In the genomic region with DNA sequence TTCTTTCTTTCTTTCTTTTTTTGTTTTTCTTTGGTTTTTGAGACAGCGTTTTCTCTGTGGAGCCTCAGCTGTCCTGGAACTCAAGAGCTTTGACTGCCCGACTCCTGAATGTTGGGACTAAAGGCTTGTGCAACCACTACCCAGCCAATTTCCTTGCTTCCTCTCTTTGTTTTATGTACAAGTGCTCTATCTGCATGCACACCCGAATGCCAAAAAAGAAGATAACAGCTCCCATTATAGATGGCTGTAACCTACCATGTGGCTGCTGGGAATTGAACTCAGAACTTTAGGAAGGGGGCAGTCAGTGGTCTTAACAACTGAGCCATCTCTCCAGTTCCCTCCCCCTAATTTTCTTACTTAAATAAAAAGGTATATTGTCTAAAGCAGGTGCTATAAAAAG, we compare ENCODE assay signal across 28 mouse cellular contexts.
"Had no signal": no experiment of that assay in that cellular context is flagged by ENCODE, and none has a peak within 500 bp of the region (broad histone marks: within the 10 kb centered on the region; RNA-seq: fewer than 3 reads in every experiment).

No protein-coding gene starts in this region.

- H3K4me3 ChIP-seq: embryonic facial prominence, embryonic 10.5 days; embryonic facial prominence, embryonic 12.5 days; embryonic facial prominence, embryonic 13.5 days; embryonic facial prominence, embryonic 15.5 days; erythroblast, embryonic 14.5 days; forebrain, embryonic 10.5 days; forebrain, embryonic 12.5 days; forebrain, embryonic 13.5 days; forebrain, embryonic 15.5 days; gastrocnemius, adult 2 months; heart, adult 2 months; heart, embryonic 10.5 days had no signal

- DNase-seq: cerebellum, adult 9-10 months; cerebellum, adult 9-11 months; cerebellum, postnatal 10 days; cerebellum, postnatal 14 days; cerebellum, postnatal 25 days; cerebellum, postnatal 36 days; embryo, embryonic 11 days; forebrain, postnatal 0 days; gastrocnemius, adult 2 months; gastrocnemius, postnatal 10 days; gastrocnemius, postnatal 14 days; gastrocnemius, postnatal 25 days; gastrocnemius, postnatal 36 days; heart, adult 11 months; heart, adult 18-20 months; heart, adult 2 months had no signal

- H3K9ac ChIP-seq: embryonic facial prominence, embryonic 12.5 days; embryonic facial prominence, embryonic 13.5 days; embryonic facial prominence, embryonic 15.5 days; forebrain, embryonic 12.5 days; forebrain, embryonic 13.5 days; forebrain, embryonic 15.5 days; forebrain, postnatal 0 days had no signal

- H3K27me3 ChIP-seq: embryonic facial prominence, embryonic 12.5 days; embryonic facial prominence, embryonic 13.5 days; embryonic facial prominence, embryonic 15.5 days; forebrain, embryonic 12.5 days; forebrain, embryonic 13.5 days; forebrain, embryonic 15.5 days had no signal

- H3K27ac ChIP-seq: embryonic facial prominence, embryonic 10.5 days; embryonic facial prominence, embryonic 12.5 days; embryonic facial prominence, embryonic 13.5 days; embryonic facial prominence, embryonic 15.5 days; forebrain, embryonic 10.5 days; forebrain, embryonic 12.5 days; forebrain, embryonic 13.5 days; forebrain, embryonic 15.5 days; gastrocnemius, adult 2 months; heart, adult 2 months; heart, embryonic 10.5 days had no signal

- H3K36me3 ChIP-seq: embryonic facial prominence, embryonic 12.5 days; forebrain, embryonic 12.5 days had no signal

- H3K4me1 ChIP-seq: embryonic facial prominence, embryonic 10.5 days; embryonic facial prominence, embryonic 12.5 days; embryonic facial prominence, embryonic 15.5 days; forebrain, embryonic 10.5 days; forebrain, embryonic 12.5 days; heart, embryonic 10.5 days had no signal

- H3K9me3 ChIP-seq: embryonic facial prominence, embryonic 10.5 days; embryonic facial prominence, embryonic 12.5 days; embryonic facial prominence, embryonic 13.5 days; embryonic facial prominence, embryonic 15.5 days; forebrain, embryonic 10.5 days; forebrain, embryonic 12.5 days; forebrain, embryonic 13.5 days; forebrain, embryonic 15.5 days; heart, embryonic 10.5 days had no signal

- ATAC-seq: forebrain, embryonic 13.5 days; forebrain, embryonic 14.5 days; forebrain, embryonic 15.5 days; forebrain, embryonic 16.5 days; forebrain, postnatal 0 days had no signal
